Mouse (Mus musculus) brain, adult 2 months (tissue): Measurements from ENCODE around the gene Soat1.
"Not testable (repeated sequence)": the region's sequence is repeated elsewhere in the genome, so short reads cannot be mapped to it uniquely, and the experiment has no call there.

Experiments
- DNase-seq: peaks from one replicate; pipeline ENCODE4 v3.0.0; 2011; ENCODE audit warnings: low read depth, low spot score

The Soat1 gene

DNA sequence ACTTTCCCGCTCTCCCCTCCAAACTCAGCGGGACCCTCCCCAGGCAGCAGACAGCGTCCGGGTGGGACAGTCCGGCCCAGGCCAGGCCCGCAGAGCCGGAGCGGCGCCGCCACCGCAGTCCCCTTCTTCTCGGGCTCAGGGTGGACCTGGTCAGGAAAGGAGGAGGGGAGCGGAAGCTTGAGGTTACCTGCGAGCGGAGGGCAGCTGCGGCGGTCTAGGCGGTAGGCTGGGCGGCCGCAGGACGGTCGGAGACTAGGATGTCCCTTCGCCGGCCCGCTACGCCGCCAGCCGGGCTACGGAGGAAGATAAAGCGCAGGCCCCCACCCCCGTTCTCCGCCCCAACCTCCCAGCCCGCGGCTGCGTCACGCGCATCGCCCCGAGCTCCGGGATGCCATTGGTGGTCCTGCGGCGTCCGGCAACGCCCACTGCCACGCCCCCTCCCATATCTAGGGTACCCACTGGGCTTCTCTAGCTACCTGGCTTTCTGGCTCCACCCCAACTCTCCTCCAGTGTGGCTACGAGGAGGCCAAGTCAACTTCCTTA is at the start of gene Soat1:
TSS of gene Soat1 (minus strand) at position 371 of the 543 bp plus-strand sequence.
- peak; percentile 93 for DNase-seq

DNA sequence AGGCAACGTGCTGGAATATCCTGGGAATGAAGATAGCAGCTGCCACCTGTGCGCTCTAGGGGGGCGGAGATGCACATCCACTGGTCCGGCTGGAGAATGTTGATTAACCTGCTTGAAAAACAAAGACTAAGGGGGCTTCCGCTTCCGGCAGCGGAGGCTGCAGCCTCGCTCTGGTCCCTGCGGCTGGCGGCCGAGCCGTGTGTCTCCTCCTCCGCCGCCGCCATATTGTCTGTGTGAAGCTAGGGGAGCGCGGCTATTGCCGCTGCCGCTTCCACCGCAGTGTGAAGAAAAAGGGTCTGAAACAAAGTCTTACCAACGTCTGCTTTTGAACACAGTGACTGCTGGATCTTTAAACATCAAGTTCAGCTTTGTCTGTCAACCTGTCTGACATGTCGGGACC is 49.7 kb upstream of the Soat1 start, which contains the start of gene Gm10031:
TSS of gene Gm10031 (plus strand) at position 171 of the 400 bp plus-strand sequence.
- not testable (repeated sequence) for DNase-seq

DNA sequence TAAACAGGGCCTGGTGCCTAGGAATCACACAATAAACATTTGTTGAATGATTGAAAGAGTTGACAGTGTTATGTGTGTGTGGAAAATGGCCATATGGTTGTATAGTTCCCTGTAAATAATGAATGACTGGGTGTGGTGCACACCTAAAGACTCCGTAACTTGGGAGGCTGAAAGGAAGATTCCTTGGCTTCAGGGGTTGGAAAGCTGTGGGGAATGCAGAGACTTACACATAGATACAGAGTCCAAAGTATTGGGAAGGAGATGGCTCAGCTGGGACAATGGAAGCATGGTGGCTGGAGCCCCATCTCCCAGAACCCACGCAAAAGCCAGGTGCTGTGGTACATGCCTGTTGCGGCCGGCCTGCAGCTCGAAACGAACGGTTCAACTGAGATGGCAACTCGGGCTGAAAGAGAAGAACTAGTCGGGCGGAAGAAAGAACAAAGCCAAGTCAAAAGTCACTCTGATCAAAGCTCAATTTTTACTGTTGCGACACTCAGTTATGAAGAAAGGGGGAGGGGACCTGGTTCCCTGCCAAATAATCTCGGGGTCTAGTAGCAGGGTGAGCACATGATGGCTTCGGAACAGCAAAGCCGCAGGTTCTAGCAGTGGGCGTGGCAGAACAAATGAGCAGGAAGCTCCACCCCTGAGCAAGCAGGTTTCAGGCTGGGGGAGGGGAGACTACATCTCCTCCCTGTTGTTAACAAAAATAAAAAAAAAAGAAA is 47.8 kb upstream of the Soat1 start:
- no peak for DNase-seq

DNA sequence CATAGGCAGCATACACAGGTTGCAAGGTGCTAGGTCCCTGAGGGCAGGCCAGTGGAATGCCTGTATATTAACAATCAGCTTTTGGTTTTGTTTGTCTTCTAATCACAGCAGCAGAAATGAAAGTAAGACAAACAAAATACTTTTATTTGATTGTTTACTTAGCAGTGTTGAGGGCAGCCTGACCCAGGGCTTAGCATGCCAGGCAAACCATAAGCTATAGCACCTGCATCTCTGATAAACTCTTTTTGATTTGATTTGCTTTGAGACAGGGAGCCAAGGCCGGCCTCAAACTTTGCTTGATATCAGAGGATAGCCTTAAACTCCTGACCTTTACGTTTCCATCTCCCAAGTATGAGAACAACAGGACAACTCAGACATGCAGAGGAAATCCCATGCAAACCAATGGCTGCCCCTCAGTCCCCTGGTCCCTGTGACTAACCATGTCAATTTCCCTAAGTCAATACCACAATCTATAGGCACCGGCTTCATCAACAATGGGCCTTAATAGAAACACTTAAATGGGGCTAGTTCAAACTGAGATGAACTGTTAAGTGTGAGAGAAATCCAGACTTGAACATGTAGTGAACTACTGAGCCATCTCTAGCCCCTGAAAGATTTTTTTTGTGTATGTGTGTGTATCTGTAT is 46.1 kb upstream of the Soat1 start:
- DNase-seq = no peak

DNA sequence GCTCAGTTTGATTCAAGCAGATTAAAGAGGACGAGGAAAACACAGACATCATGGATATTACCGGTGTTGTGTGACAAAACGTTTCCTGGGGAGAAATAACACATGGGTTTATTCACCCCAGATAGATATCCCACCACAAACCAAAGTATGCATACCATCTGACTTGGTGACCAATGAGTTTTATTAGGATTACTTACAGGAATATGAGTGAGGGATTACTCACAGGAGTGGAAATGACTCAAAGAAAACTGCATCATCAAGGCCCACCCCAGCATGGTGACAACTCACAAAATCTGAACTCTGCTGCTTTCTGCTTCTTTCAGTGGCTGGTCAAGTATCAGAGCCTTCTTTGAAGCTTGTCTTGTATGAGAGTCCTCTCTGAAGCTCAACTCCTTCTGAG is 33.6 kb upstream of the Soat1 start:
- DNase-seq = no peak

DNA sequence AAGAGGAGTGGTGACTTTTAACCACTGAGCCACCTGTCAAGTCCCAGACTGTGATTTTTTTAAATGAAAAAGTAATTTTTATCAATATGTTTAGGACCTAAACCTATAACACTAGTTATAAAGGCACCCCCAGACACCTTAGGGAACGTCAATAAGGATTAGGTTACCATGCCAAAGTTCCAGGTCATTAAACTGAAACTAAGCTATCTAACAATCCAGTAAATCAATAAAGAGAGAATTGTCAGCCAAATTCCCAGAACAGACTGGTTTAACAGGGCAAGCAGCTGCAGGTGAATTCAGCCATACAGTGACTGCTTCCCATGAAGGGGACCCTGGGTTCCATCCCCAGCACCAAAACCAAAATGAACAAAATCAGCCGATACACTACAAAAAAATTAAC is 31.8 kb upstream of the Soat1 start:
- no peak for DNase-seq

DNA sequence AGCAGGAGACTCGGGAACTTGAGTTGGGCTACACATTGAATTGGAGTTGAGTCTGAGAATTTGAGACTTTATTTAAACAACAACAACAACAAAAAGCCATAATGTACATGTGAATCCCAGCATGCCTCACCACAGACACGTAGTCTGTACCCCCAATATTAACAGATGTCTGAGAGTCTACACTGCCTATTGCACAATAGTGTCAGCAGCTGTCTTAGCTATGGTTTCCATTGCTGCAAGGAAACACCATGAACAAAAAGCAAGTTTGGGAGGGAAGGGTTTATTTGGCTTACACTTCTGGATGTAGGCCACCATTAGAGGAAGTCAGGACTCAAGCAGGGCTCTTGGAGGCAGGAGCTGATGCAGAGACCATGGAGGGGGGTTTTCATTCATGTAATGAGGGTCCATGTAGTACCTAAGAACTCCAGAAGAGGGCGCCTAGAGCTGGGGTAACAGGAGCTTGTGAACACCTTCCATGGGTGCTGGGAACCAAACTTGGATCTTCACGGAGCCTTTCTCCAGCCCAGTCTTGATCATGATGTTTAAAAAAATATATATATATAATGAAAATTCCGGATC is 30.9 kb upstream of the Soat1 start:
- no peak for DNase-seq

DNA sequence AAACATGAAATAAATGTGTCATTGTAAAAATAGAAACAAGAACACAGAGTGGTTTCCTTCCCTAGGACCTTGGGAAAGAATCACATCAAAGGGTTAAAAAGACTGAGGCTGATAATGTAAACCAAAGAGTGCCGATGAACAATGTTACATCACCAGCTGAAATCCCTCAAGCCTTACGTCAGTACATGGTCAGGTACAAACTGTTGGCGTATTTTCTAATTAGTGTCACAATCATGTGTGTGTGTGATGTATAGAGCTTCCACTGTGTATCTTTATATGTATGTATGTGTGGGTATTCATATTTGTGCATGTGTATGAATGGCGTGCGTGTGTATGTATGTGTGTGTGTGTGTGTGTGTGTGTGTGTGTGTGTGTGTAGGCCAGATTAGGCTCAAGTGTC is 22.8 kb upstream of the Soat1 start:
- DNase-seq = no peak

DNA sequence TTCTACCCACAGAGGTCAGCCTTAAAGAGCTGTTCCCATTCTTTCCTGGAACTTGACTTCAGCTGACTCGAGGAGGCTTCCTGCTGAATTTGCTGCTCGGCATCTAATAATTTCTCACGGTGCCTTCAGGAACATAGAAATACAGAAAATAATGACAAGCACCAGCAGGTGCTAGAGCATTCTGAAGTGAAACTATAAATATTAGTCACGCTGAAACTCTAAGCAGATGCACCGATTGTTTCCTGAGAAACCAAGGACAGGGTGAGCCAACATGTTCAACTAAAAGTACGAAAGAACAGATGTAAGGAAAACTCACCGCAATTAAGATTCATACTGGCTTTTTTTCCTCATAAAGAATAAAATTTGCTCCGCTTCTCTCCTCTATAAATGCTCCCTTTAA is 20.9 kb upstream of the Soat1 start:
- peak; percentile 51 for DNase-seq

DNA sequence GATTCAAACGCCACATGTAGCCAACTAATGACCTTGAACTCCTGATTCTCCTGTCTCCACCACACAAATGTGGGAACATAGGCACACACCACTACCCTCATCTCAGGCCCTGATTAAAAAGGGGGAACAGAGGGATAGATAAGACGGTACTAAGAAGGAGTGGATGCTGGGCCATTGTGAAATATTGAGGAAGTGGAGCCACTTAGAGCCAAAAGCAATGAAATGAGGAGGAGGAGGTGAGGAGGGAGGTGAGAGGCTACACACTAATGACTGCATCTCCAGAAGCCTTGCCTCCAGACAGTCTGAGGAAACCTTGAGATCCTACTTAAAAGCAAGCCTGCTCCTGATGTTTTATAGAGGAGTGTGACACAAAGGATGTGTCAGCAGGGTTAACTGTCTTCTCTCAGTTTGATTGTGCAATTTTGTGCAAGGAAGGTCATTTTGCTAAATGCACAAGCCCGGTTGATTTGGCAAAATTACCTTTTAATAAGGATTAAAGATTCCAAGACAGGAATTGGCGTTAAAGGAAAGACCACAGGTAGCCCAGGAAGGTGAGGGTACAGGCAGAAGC is 17.2 kb upstream of the Soat1 start:
- DNase-seq = no peak

DNA sequence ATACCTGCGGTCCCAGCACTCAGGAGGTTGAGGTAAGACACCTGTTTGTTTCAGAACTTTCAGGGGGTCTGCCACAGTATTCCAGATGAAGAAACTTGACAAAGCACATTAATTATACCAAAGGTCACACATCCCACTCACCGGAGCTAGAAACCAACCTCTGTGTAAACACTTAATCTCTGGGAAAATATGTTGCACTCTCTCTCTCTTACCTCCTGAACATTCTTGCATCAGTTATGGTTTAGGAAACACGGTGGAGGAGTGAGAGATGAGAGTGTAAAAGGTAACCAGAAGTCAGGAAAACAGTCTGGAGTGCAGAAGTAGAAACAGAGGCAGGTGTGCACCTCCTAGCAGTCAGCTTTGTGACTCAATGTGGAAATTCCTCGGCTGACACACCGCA is 13.9 kb upstream of the Soat1 start:
- no peak for DNase-seq

DNA sequence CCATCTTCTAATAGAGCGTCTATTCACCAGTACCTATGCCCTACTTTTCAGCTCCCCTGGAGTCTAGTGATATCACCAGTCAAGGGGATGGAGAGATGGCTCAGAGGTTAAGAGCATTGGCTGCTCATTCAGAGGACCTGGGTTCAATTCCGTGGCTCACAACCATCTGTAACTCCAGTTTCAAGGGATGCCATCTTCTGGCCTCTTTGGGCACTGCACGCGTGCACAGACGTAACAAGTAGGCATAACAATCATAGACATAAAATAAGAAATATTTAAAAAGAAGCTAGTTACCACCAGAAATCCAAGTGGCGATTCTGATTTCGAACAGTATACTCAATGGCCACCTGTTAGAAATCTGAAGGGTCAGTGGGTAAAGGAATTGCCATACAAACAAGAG is 13.4 kb upstream of the Soat1 start:
- DNase-seq = no peak

DNA sequence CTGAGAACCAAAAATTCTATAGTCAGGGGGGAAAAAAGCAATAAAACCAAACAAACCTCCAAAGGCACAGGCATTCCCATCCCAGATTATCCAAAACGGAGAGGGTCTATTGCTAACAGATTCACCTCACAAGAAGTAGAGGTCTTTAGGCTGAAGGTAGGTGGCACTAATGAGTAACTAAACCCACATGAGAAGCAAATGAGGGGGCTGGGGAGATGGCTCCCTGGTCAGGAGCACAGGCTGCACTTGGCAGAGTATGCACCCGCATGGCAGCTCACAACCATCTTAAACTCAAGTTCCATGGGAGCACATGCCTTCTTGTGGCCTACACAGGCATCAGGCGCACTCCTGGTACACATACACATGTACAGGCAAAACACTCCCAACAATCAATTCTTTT is 7.7 kb upstream of the Soat1 start:
- DNase-seq = no peak

DNA sequence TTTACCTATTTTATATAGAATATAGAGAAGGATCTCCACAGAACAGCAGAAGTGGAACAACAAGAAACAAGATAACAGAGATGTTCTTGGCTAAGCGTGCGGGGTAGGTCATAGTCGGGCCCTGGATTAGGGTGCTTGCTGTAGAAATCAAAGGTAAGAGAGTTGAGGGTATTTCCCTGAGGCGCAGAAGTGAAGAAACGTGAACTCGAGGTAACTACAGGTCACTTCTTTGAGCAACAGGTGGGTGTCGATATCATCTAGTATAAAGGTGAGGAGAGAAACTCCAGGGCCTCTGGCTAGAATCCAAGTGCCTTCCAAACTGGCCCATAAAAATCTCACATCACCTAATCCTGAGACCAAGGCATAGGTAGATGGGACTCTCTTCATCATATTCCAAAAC is 2.4 kb upstream of the Soat1 start:
- DNase-seq = no peak

DNA sequence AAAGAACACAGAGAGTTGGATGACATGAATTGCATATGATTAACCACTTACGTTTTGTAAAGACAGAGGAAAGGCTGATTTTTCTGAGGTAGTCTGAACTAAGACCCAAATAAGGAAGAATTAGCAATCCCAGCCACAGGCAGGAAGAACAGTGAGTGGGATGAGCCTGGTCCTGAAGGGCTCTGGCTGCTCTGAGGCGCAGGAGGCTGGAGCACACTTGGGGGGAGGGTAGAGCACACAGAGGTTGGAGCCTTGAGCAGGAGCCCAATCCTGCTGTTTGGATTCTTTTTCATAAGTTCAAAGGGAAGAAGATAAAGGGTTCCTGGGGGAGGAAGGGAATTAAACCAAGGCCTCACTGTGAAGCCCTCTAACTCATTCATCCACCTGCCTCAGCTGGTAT is 1.9 kb upstream of the Soat1 start:
- no peak for DNase-seq

DNA sequence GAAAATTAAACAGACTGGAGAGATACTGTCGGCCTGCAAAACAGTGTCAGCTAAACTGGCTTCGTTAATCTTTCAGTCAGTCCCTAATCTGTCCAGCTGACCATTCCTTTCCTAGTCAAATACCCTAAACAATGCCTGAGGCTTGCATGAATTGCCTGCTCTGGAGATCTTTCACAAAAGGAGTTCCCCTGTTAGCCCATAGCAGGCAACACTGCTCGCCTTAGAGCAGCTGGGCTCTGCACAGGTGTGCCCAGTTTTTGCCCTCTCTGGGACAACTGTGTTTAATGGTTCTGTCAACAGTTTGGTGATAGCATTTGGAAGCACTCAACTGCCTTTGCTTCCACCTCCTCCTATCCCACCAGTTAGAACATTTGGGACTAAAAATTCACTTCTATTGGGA is 723 bp upstream of the Soat1 start:
- DNase-seq = no peak

DNA sequence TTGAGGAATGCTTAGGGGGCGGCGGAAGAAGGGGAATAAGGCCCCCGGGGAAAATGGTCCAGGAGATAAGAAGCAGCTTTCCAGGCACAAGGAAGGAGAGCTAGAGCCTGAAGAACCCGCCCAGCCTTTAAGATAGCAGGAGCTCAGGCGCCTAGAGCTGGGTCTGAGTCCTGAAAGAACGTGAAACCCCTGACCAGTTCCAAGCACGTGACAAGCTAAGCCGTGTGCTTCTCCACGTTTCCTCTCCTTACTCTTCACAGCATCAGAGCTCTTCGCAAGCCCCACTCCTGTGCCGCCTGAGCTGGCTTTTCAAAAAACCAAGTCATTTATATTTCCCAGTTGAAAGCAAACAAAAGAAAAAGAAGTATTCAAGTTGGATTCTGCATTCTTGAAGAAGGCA is 1.1 kb downstream of the Soat1 start:
- DNase-seq = no peak

DNA sequence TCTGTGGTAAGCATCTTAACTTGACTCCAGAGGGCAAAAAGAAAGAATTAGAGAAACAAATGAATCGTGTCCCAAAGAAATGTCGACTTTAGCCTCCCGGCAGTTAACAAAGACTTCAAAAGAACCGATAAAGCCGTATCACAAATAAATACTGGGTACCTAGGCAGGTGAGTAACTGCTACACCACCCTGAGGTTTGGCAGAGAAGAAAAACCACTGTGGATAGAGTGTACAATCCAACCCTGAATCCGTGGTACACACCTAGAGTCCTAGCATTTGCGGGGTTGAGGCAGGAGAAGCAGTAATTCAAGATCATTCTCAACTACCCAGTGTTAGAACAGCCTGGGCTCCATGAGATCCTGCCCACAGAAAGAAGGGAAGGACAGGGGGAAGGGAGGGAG is 2.2 kb downstream of the Soat1 start:
- no peak for DNase-seq

DNA sequence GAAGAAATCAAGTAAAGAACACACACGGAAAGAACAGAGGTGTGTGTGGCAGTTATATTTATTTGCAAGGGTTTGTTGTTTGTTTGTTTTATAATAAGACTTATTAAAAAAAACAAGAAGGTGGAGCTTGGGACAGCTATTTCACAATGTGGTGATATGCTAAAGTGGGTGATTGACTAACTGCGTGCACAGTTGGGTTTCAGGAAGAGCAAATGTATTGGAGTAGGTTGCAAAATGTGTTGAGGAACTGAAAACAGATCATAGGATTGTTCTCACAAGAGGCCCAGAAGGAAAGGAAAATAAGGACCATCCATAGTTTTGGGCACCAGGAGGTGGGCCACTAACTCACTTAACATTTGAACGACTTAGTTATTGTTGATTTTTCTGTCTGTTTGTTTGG is 3.1 kb downstream of the Soat1 start:
- no peak for DNase-seq

DNA sequence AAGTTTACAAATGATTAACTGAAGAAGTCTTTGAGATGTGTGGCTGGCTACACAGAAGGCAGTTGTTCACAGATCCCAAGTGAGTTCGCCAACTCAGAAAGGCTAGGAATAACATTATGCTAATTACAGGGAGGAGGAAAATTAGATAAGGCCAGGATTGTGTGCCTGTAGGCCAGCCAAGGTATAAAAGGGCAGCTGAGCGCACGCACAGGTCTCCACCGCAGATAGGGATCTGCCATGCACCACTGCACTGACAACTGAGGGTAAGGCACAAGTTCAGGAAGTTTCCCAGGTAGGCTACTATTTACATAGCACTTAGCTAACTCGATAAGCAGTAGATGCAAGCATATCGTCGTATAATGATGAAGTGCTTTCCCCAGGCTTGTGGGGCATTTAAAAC is 3.6 kb downstream of the Soat1 start:
- no peak for DNase-seq

DNA sequence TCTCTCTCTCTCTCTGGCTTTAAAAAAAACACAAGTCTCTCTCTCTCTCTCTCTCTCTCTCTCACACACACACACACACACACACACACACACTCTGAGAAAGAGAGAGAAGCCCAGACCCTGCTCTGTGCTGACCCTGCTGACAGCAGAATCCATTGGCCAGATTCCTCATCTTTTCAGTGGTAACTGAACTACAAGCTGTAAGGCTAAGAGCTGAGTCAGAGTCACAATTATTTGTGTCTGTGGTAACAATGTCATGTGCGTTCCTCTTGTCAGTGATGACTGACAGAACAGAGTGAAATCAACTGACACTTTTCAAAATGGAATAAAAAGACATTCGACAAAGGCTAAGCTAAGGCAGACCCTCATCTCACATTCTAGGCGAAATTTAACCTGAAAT is 5.6 kb downstream of the Soat1 start:
- no peak for DNase-seq

DNA sequence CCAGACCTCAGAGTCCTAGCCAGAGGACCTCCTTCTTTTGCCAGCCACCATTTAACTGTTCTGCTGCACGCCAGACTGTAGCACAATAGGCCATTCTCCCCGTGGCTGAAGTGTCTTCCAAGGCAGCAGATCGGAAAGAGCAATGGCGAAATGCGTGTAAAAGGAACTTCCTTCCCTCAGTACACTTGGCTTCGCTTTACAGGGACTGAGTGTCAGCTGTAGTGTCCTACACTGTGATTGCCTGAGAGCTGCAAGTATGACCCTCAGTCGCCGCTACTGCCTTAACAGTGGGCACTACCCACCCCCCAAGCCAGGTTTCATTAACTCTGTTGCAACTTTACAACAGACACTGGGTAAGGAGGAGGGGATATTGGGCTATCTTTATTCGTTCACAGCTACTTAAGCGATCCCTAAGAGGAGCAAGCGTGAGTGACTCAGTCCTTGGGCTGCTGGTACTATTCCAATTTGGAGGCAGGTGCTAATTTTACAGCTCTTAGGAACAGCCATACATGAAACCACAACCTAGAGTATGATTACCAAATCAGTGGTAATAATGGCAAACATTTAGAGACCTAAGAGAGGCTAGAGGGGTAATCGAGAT is 6.4 kb downstream of the Soat1 start:
- peak; percentile 59 for DNase-seq
